Mouse (Mus musculus) urinary bladder, adult 18-20 months (tissue): ENCODE data around the gene Rpl36a.

Experiments
- DNase-seq, 2 experiments: peaks; one replicate each; pipeline ENCODE4 v3.0.0; 2022; ENCODE audit warnings: low spot score in 2 of 2, mixed read lengths in 2 of 2

Rpl36a gene

DNA sequence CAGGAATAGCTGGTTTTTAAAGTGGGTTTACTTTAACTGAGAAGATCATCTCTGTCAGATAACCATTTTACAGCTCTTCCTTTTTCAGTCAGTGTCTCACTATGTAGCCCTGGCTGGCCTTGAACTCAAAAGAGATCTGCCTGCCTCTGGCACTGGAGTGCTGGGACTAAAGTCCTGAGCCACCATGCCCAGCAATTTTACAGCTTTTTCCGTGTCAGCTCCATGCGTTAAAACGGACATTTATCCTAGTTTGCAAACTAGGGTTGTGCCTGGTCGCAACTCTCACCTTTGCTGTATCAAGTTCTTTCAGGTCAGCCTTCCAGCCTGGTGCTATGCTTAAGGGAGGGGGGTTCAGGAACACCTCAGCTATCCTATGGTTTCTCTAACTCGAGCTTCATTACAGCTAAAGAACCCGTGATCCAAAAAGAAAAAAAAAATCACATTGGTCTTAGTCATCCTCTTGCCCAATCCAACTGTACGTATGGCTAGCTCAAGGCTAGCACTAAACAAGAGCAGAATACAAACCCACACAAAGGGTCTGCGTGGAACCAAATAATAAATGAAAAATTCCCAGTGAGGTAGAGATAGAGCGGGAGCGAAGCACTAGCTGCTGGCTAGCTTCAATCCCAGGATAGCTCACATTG lies 14.6 kb downstream of the Rpl36a start:
- no peak for DNase-seq

DNA sequence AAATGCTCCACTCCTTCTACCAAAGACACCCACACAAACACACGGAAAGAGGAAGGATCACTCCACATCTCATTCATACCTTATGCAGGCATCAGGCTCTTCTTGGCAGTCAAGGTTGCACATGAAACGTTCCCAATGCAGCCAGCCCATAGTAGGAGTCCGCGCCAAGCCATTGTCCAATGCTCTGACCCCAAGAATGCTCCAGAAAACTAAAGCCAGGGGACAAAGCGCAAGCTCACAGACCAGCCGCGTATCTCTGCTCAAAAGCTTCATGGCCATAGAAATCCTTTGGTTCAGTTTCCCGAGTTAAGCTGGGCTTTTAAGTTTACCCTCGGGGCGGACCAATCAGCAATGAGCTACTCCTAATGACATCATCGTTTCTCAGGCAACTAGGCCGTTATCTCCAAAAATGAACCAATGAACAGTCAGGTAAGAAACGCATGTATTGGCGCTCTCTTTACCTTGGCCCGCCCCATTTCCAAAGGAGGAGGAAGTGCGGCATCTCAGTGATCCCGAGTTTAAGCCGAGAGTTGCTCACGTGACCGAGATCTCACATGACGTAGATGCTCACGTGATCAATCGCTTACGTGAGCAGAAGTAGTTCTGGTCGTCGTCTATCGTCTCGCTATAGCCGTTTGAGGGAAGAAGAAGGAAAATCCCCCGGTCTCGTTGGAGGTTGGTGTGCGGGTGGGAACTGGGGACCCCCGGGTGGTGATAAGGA lies 15.4 kb downstream of the Rpl36a start, which contains the start of the genes Gla and Hnrnph2:
Gla (minus strand) TSS at position 467 of the 721 bp plus-strand sequence.
Hnrnph2 (plus strand) TSS at position 521 of the 721 bp plus-strand sequence.
- peak; percentile 62 to 83 for DNase-seq

DNA sequence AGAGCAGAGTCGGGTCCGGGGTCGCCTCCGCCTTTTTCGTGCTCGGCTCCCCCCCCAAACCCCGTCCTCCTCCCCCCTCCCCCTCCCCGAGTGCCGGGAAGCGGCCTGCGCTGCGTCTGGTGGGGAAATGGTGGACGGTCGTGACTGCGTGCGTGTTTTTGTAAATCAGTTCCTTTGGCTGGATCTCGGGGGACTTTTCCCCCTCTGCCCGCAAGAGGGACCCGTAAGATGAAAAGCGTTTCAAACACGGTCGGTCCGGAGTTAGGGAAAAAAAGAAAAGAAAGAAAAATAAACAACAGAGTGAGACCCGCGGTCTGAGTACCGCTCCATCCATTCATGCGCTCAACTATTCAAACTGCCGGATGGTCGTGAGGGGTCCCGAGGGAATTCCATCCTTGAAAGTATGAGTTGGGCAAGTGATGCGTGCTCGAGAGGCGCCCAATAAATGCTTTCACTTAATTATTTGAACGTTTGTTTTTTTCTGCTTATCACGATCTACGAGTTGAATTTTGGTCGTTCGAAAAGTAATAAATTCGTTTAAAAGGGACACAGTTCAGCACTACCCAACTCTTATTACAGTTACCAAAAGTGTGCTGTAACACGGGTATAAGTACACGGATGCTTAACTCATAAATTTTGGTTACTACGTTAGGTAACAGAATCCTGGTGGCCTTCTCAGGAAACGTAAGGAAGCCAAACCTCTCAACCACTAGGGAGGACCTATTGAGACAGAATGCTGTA lies 16.1 kb downstream of the Rpl36a start:
- DNase-seq: peak in 1 of 2 experiments; percentile 16

DNA sequence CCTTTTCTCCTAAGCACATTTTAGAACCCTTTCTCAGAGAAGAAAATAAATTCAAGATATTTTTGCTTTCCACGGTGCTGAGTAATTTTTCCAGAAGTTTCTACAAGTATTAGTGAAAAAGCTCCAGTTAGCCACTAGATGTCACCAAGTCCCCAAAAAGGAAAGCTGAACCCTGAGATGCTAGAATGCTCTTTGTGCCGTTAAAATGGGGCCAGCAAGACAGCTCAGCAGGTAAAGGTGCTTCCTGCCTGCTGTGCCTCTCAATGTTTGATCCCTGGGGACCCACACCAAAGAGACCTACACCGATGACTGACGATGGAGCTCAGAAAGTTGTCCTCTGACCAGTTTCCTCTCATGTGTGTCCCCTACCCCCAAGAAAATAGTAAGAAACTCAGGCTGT lies 24.0 kb downstream of the Rpl36a start:
- DNase-seq: no peak

DNA sequence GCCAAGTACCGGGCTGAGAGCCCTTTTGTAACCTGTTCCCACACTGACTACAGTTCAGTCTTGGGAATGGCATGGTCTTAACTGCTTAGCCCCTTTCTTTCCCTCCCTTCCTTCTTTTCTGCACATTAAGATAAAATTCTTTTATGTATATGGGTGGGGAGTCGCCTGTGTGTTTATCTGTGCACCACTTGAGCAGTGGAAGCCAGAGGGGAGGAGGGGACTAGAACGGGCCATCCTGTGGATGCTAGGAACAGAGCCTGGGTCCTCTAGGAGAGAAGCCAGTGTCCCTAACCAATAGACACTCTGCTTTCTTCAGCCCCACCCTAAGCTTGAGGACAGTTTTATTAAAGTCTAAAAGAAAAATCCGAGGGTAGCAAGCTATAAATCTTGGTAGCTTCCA lies 25.5 kb downstream of the Rpl36a start:
- no peak for DNase-seq

DNA sequence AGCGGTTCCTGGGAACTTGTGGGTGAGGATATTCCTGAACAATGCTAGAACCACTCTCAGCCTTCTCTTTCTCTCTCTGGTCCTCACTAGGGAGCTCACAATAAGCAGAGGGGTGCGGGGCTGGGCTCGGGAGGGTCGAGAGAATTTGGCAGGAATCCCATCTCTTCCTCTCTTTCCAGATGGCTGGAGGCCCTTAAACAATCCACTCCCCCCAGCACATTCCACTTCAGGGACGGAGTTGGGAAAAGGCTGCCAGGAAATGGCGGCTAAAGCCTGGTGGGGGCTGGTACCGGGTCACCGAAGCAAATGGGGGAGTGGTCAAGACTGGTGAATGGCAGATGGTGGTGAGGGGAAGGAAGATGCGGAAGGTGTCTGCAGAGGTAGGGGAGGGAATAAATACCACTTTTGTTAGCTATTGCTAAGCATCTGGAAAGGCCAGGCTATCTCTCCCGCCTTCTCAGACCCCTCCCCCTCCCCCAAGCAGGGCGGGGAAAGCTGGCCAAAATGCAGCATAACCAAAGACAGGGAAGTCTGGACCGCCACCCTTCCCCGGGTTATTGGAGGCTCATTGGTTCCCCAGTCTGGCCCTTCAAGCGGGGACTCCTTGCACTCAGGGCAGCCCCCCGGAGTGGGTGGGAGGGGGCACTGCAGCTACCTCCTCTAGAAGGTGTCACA lies 27.0 kb downstream of the Rpl36a start:
- peak; percentile 13 to 33 for DNase-seq

DNA sequence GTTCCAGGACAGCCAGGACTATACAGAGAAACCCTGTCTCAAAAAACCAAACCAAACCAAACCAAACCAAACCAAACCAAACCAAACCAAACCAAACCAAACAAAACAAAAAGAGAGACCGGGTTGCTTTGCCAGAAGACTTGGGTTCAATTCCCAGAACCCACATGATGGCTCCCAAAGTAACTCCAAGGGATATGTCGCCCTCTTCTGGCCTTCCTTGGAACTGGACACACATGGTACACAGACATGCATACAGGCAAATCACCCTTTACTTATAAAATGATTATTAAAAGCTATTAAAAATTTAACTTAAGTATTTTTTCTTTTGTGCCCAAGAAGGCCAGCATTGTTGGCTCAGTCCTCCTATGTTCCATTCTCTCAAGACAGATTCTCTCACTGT lies 28.9 kb downstream of the Rpl36a start:
- no peak for DNase-seq

DNA sequence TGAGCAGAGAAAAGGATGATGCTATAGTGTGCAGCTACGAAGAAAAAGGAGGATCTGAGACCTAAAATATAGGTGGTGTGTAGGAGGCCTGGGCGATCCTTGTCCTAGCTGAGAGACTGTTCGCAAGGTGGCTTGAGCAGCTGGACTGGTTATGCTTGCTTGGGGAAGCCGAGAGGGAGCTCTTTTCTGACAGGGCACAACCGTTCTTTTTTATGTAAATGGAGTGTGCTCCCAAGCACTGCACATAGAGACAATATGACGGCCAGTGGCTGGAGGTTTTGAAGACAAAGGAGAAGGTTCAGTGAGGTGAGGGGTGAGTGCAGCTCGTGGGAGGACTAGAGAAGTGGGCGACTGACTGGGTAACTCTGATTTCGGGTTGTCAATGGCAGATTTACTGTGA lies 34.2 kb downstream of the Rpl36a start:
- DNase-seq: no peak

DNA sequence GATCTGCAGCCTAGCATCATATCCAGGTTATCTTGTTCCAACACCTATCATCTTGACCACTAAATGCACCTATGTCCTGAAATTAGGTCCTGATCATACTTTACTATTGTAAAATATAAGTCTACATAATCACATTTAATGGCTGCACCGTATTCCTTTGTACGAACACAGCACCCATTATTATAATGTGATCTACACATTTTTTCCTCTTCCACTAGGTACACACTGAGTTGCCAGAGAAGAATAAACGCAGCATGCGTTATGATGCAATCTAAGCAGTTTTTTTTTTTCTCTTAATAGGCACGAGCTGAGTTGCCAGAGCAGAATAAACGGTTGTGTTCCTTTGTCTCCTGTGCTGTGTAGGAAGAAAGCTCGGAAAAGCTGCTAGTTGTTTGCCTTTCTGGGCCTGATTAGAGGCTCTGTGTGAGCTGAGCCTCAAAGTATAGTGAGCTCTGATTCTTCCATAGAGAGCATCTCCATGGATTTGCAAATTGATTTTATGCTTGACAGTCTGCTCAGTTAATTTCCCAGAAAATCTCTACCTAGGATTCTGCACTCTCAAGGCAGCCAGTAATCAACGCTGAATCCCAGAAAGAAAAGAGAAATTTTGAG lies 34.9 kb downstream of the Rpl36a start:
- DNase-seq: no peak

DNA sequence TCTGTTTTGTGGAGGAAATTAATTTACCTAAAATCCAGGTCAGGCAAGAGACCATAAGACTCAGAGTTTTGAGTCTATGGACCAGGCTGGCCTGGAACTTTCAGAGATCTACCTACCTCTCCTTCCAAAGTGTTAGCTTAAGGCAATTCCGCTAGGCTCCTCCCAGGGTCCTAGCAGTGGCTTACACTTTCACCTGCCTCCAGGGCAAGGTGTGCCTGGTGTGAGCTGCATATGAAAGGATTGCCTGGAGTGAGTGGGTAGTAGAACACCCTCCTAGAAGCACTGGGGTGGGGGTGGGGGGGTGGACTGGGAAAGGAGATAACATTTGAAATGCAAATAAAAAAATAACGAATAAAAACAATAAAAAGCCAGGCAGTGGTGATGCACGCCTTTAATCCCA lies 36.2 kb downstream of the Rpl36a start:
- DNase-seq: no peak

DNA sequence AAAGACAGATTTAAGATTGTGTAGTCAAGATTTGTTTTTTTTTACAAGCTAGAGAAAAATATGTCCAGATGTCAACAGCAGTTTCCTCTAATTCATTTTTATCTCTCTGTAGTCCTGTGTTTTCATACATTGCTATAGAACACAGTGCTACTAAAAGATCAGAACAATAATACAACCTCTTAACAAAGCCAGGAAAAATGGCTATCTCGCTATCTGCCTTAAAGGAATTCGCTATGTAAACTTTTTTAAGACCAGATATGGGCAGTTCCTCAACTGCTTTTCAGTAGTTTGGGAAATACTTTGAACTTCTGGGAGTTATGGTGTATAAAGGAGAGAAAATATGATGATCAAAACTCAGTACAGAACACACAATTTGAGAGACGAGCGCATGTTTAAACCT lies 37.9 kb downstream of the Rpl36a start:
- DNase-seq: no peak

DNA sequence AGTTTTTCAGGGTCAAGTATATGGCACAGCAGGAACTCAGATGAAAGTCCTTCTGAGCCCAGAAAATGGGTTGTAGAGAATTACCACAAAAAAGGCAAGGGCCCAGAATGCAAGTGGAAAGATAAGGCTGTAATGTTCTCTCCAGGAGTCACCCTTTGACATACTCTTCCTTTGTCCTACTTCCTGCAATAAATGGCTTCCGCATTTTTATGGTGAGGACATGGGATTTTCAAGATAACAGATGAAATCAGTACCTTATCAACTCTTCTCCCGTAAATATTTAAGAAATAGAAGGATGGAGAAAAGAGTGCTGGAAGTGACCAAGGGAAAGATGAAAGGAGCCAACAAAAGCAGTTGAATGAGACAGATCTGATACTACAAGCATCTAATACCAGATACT lies 42.7 kb downstream of the Rpl36a start:
- no peak for DNase-seq

DNA sequence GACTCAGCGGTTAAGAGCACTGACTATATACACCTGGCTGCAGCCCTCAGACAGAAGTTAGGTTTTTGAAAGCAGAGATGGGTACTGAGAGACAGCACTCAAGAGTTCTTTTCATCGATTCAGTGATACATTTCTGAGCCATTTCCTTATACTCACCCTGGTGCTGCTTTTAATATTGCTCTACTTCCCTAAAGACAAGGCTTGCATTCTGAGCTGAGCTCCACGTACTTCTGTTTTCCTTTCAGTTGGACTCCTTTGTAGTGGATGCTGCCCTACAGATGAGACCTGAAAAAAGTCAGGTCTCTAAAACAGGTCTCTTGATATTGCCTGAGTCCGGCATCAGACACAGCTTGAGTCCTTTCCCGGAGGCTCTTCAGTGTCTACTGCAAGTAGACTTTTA lies 47.3 kb downstream of the Rpl36a start:
- DNase-seq: no peak

DNA sequence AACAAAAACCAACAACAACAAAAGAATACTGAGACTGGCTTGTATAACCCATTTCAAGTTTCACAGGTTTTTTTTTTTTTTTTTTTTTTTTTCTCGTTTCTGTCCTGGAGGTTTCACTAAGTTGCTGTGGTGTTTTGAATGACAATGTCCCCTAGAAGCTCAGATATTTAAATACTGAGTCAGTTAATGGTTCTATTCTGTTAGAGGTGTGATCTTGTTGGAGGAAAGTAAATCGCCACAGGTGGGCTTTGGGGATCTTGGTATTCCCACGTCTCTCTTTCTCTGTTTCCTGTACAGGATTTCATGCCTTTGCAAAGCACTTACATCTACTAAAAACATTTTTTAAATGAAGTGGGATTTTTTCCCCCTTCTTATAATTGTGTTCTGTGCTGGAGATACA lies 49.7 kb downstream of the Rpl36a start:
- no peak for DNase-seq

DNA sequence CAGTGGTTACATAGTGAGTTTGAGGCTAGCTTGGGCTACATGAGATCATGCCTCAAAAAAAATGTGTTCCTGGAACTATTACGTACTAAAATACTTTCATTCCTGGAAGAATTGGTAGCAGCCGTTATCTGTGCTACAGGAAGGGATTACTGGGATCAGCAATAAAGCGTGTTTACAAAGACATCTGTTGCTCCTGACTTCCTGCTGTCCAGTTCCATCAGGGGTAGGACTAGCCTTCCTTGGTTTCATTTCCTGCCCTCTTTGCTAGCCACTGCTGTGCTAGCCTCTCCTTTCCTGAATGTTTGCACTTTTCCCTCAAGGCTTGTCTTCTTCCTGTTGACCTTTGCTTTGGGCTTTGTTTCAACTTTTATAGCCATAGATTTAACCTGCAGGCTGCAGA lies 50.4 kb downstream of the Rpl36a start:
- no peak for DNase-seq
